Mouse (Mus musculus) lung, postnatal 4 days (tissue): ENCODE results near the gene Btg2.

Source experiments
- DNase-seq, 2 experiments: peaks; one replicate each; pipeline ENCODE4 v3.0.0; 2021

Btg2 gene

GRCm38 (mm10) chr1:134078802-134079476 lies at the start of gene Btg2:
Gene Btg2, minus strand, starts transcription at chr1:134079120.
- peak; percentile 99 for DNase-seq

GRCm38 (mm10) chr1:134122195-134122594 lies 43.3 kb upstream of the Btg2 start:
- peak in 1 of 2 experiments; percentile 47 for DNase-seq

- peak; percentile 83 to 89 for DNase-seq
Observed at GRCm38 (mm10) chr1:134120179-134120578, 41.3 kb upstream of the Btg2 start.

- DNase-seq, result no peak
Observed at GRCm38 (mm10) chr1:134117110-134117509, 38.2 kb upstream of the Btg2 start.

- DNase-seq, result no peak
Observed at GRCm38 (mm10) chr1:134115424-134115823, 36.5 kb upstream of the Btg2 start.

GRCm38 (mm10) chr1:134114730-134115129 lies 35.8 kb upstream of the Btg2 start:
- DNase-seq, result no peak

- no peak for DNase-seq
Observed at GRCm38 (mm10) chr1:134114018-134114417, 35.1 kb upstream of the Btg2 start.

- no peak for DNase-seq
Observed at GRCm38 (mm10) chr1:134113560-134113959, 34.6 kb upstream of the Btg2 start.

- peak in 1 of 2 experiments; percentile 12 for DNase-seq
Observed at GRCm38 (mm10) chr1:134110979-134111378, 32.1 kb upstream of the Btg2 start, which contains the start of gene Chit1. Gene Chit1, plus strand, starts transcription at chr1:134111242.

- peak in 1 of 2 experiments; percentile 4 for DNase-seq
Observed at GRCm38 (mm10) chr1:134110449-134110848, 31.5 kb upstream of the Btg2 start.

- no peak for DNase-seq
Observed at GRCm38 (mm10) chr1:134110015-134110414, 31.1 kb upstream of the Btg2 start.

- DNase-seq, result no peak
Observed at GRCm38 (mm10) chr1:134107777-134108176, 28.9 kb upstream of the Btg2 start.

GRCm38 (mm10) chr1:134106719-134107118 lies 27.8 kb upstream of the Btg2 start:
- DNase-seq, result peak; percentile 66 to 81

GRCm38 (mm10) chr1:134105764-134106430 lies 27.0 kb upstream of the Btg2 start:
- peak in 1 of 2 experiments; percentile 28 for DNase-seq

- no peak for DNase-seq
Observed at GRCm38 (mm10) chr1:134105043-134105763, 26.3 kb upstream of the Btg2 start.

GRCm38 (mm10) chr1:134103861-134104260 lies 24.9 kb upstream of the Btg2 start:
- peak; percentile 39 to 70 for DNase-seq

GRCm38 (mm10) chr1:134101593-134101992 lies 22.7 kb upstream of the Btg2 start:
- peak in 1 of 2 experiments; percentile 9 for DNase-seq

GRCm38 (mm10) chr1:134100928-134101327 lies 22.0 kb upstream of the Btg2 start:
- peak in 1 of 2 experiments; percentile 11 for DNase-seq

- DNase-seq, result peak in 1 of 2 experiments; percentile 13
Observed at GRCm38 (mm10) chr1:134100401-134100800, 21.5 kb upstream of the Btg2 start.

- peak; percentile 28 to 36 for DNase-seq
Observed at GRCm38 (mm10) chr1:134099516-134100235, 20.8 kb upstream of the Btg2 start.

GRCm38 (mm10) chr1:134098726-134099515 lies 20.0 kb upstream of the Btg2 start:
- peak; percentile 84 to 92 for DNase-seq
